Mouse (Mus musculus) gastrocnemius, postnatal 4 days (tissue): ENCODE results near the gene Lars2. TPM values are rescaled to one million over a fixed set of nuclear protein-coding genes. Genes with fewer than 3 reads are reported as not detected.
A peak's percentile ranks its signal among the peaks of the same experiment; 100 is the strongest.

Experiments used
- DNase-seq, 2 experiments: peaks; one replicate each; pipeline ENCODE4 v3.0.0; 2021 to 2022; ENCODE audit warnings: low spot score in 2 of 2, mixed read lengths in 2 of 2
- total RNA-seq, 2 experiments: library from RNA; stranded (reverse); gene quantifications; 2 replicates each; pipeline ENCODE4 v1.2.3; 2021

The Lars2 gene
- total RNA-seq, 2 experiments from 2014 or later = 46.4 to 94.9 TPM

GRCm38 (mm10) chr9:123503171-123503834 is 136.6 kb downstream of the Lars2 start:
- DNase-seq = no peak

GRCm38 (mm10) chr9:123504325-123504724 is 137.6 kb downstream of the Lars2 start:
- DNase-seq = peak in 1 of 2 experiments; percentile 46

GRCm38 (mm10) chr9:123505598-123505997 is 138.9 kb downstream of the Lars2 start:
- no peak for DNase-seq

- no peak for DNase-seq
These were observed 139.8 kb downstream of the Lars2 start for GRCm38 (mm10) chr9:123506270-123507146.

- DNase-seq = no peak
These were observed 140.7 kb downstream of the Lars2 start for GRCm38 (mm10) chr9:123507380-123507779.

- DNase-seq = no peak
These were observed 142.3 kb downstream of the Lars2 start for GRCm38 (mm10) chr9:123508986-123509385.

- DNase-seq = no peak
These were observed 143.2 kb downstream of the Lars2 start for GRCm38 (mm10) chr9:123509638-123510604.

GRCm38 (mm10) chr9:123510926-123511325 is 144.2 kb downstream of the Lars2 start:
- DNase-seq = no peak

Other genes starting within 250 kb of the Lars2 start
- 100 to 1,000 TPM; 207 to 229 TPM for gene Clec3b, start 216.0 kb upstream of the Lars2 start, total RNA-seq
- gene Cdcp1, start 150.9 kb upstream of the Lars2 start, total RNA-seq = not detected
- gene Tmem158, start 106.2 kb upstream of the Lars2 start, total RNA-seq = 10 to 100 TPM; 13.1 to 14.3 TPM
- 10 to 100 TPM; 49.4 to 58.0 TPM for gene Limd1, start 111.8 kb downstream of the Lars2 start, total RNA-seq
- 10 to 100 TPM; 25.8 to 30.0 TPM for gene Sacm1l, start 162.8 kb downstream of the Lars2 start, total RNA-seq